Mouse (Mus musculus) hindbrain, postnatal 0 days (tissue): Measurements from ENCODE around the gene C1qtnf9. TPM values are rescaled to one million over a fixed set of nuclear protein-coding genes. Genes with fewer than 3 reads are reported as not detected.

Experiments used
- ATAC-seq: fragments of 200-750 bp; cut with Nextera tagmentation; 2 replicates; pipeline ENCODE4 v1.8.0; 2017; ENCODE audit warnings: mild to moderate bottlenecking, moderate TSS enrichment, moderate library complexity
- DNase-seq: peaks from one replicate; pipeline ENCODE4 v3.0.0-alpha.2; 2015; ENCODE audit warnings: low spot score
- H3K27ac ChIP-seq: fragments of 300-500 bp; sonication (generic); 2 replicates; pipeline ENCODE4 v1.5.1; 2014; ENCODE audit warnings: mild to moderate bottlenecking
- H3K27me3 ChIP-seq: fragments of 300-500 bp; sonication (generic); 2 replicates; pipeline ENCODE4 v1.6.1; 2014; ENCODE audit warnings: low read length, mixed read lengths; ENCODE audit not compliant: insufficient read depth
- H3K36me3 ChIP-seq: fragments of 300-500 bp; sonication (generic); 2 replicates; pipeline ENCODE4 v1.6.1; 2014; ENCODE audit warnings: low read length, mixed read lengths; ENCODE audit not compliant: insufficient read depth
- H3K4me1 ChIP-seq: fragments of 300-500 bp; sonication (generic); 2 replicates; pipeline ENCODE4 v1.6.1; 2014; ENCODE audit warnings: antibody characterized with exemption, low read length, mixed read lengths; ENCODE audit not compliant: insufficient read depth
- H3K4me2 ChIP-seq: fragments of 300-500 bp; sonication (generic); 2 replicates; pipeline ENCODE4 v1.6.1; 2014; ENCODE audit warnings: low read depth, mild to moderate bottlenecking, low read length, moderate library complexity, mixed read lengths
- H3K4me3 ChIP-seq: fragments of 300-500 bp; sonication (generic); 2 replicates; pipeline ENCODE4 v1.5.1; 2014; ENCODE audit warnings: low read length
- H3K9ac ChIP-seq: fragments of 300-500 bp; sonication (generic); replicated peaks from 2 replicates; pipeline ENCODE4 v1.6.1; 2014; ENCODE audit warnings: mild to moderate bottlenecking, low read length, moderate library complexity, mixed read lengths
- H3K9me3 ChIP-seq: fragments of 300-500 bp; sonication (generic); 2 replicates; pipeline ENCODE4 v1.6.1; 2016; ENCODE audit warnings: low read length, mixed read lengths
- CTCF ChIP-seq: IDR thresholded peaks from 2 replicates; pipeline ENCODE4 v1.5.1; 2016; ENCODE audit warnings: antibody characterized with exemption, control low read depth, low read depth
- WGBS: fragments of 180-500 bp; shearing (Covaris S2); extraction: QIAGEN DNeasy Blood & Tissue Kit; methylation state at CpG from one replicate; pipeline ENCODE4 v1.1.7; 2014; 5-methylcytosine and 5-hydroxymethylcytosine counted together
- polyA plus RNA-seq: library from polyadenylated mRNA; unstranded; fragments of >200 nt; fragmentation: Nextera tagmentation; extraction: Ambion mirVana; gene quantifications from 2 replicates; pipeline ENCODE4 v1.2.1, GENCODE M21; 2015
- total RNA-seq: library from RNA; depleted of rRNA; stranded (reverse); fragments of >200 nt; gene quantifications from 2 replicates; pipeline ENCODE4 v1.2.3, GENCODE M21; 2014

The C1qtnf9 gene
- total and polyA plus RNA-seq, 2 experiments from 2014 or later: 0.19 TPM; not detected in 1

DNA sequence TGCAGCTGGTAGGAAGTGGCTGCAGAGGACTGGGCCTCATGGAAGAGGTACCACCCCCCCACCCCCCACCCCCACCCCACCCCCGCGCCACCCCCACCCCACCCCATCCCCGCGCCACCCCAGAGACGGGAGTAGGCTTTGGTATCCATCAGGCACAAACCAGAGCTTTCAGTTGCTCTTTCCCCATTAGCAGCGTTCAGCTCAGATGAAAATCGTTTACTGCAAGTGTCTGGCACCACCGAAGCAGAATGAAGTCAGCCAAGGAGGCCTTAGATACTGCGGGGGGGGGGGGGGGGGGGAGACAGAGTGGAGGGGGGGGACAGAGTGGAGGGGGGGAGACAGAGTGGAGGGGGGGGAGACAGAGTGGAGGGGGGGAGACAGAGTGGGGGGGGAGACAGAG, 28.8 kb upstream of the C1qtnf9 start:
- DNase-seq: peak; percentile 46

DNA sequence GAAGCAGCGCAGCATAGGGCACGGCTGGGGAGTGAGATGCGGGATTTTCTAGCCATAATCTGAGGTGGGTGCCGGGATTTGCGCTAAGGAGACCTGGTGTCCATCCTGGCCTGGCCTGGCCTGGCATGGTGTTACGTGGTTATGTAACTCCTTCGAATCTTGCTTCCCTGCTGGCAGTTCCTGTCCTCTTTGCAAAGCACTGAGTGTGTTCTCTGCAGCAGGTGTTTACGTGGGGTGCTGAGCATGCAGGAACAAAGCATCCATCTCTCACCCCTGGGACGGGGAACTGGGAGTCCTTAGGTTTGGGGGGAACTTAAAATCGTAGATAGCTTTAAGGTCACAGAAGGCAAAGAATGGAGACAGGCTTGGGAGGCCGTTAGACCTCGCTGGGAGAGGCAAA, 28.3 kb upstream of the C1qtnf9 start:
- H3K27me3 ChIP-seq: no peaks in the 10 kb centered on the region
- H3K27ac ChIP-seq: no peak overlapping the region
- H3K4me3 ChIP-seq: no peak overlapping the region
- ATAC-seq: no peak
- H3K36me3 ChIP-seq: no peaks in the 10 kb centered on the region
- peaks cover 28% of the 10 kb centered on the region for H3K4me1 ChIP-seq
- no peak for DNase-seq
- H3K9ac ChIP-seq: 0 out of 2 replicates have a peak overlapping the region, but pooled peaks have one; percentile 0
- no peak for TF ChIP-seq CTCF
- WGBS: 68% methylated on average over 12 of the region's 12 CpGs
- H3K4me2 ChIP-seq: no peak overlapping the region
- H3K9me3 ChIP-seq: no peaks in the 10 kb centered on the region

More for the DNA sequence above, 28.8 kb upstream of the C1qtnf9 start:
- Histone ChIP-seq H3K4me2 (no peak overlapping the region), H3K27ac (0 out of 2 replicates have a peak overlapping the region, but pooled peaks have one; percentile 7), H3K27me3 (no peaks in the 10 kb centered on the region), H3K9me3 (no peaks in the 10 kb centered on the region), H3K36me3 (no peaks in the 10 kb centered on the region), H3K4me3 (no peak overlapping the region), H3K9ac (no peak overlapping the region), H3K4me1 (peaks cover 29% of the 10 kb centered on the region)
- ATAC-seq: 0 out of 2 replicates have a peak, but pooled peaks have one; percentile 16
- WGBS: 7% methylated on average over 7 of the region's 9 CpGs
- TF ChIP-seq CTCF: no peak

DNA sequence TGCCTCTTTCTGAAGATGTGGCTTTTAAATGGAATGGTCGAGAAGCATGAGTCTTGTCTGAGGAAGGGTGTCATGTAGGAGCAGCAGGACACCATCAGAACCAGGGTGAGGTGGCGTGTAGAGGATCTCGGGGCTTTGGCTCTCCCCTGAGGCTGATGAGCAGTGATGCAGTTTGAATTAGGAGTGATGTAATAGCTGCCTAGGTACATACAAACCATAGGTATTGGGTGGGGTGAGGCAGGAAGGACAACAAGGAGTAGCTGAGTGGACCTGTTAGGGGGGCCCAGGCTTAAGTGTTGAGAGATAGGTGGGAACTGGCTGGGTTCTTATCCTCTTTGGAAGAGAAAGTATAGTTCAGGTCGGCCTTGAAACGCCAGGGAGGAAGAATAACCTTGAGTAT, 27.4 kb upstream of the C1qtnf9 start:
- Histone ChIP-seq H3K4me3 (no peak overlapping the region), H3K27ac (peak overlapping the region; percentile 54; the same call in 1 of the 2 replicates), H3K9me3 (no peaks in the 10 kb centered on the region), H3K4me1 (peaks cover 23% of the 10 kb centered on the region), H3K27me3 (no peaks in the 10 kb centered on the region), H3K36me3 (no peaks in the 10 kb centered on the region), H3K9ac (no peak overlapping the region), H3K4me2 (no peak overlapping the region)
- ATAC-seq: no peak
- TF ChIP-seq CTCF: no peak
- WGBS: 80% methylated on average over 5 of the region's 5 CpGs
- no peak for DNase-seq

DNA sequence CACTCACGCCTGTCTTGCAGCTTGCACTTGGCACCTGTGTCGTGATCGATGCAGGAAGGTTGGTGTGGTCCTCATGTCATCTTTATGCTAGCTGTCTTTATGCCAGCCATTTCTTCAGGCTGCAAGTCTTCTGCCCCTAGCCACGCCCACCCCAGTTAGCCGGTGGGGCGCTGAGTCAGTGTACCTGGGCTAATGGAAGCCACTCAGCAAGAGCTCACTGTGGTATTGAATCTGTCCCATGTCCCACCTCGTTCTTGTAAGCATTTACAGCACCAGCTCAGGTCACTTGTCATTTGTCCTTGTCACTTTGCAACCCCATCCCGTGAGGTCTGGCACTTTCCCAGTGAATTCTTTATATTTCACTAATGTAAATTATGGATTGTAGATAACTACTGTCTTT, 26.9 kb upstream of the C1qtnf9 start:
- no peak overlapping the region for H3K4me3 ChIP-seq
- H3K4me1 ChIP-seq: peaks cover 23% of the 10 kb centered on the region
- no peak overlapping the region for H3K9ac ChIP-seq
- no peaks in the 10 kb centered on the region for H3K9me3 ChIP-seq
- no peak for TF ChIP-seq CTCF
- 56% methylated on average over 8 of the region's 8 CpGs for WGBS
- ATAC-seq (no peak), DNase-seq (no peak)
- H3K27me3 ChIP-seq: no peaks in the 10 kb centered on the region
- no peak overlapping the region for H3K4me2 ChIP-seq
- peak overlapping the region; percentile 54; the same call in 1 of the 2 replicates for H3K27ac ChIP-seq
- H3K36me3 ChIP-seq: no peaks in the 10 kb centered on the region

DNA sequence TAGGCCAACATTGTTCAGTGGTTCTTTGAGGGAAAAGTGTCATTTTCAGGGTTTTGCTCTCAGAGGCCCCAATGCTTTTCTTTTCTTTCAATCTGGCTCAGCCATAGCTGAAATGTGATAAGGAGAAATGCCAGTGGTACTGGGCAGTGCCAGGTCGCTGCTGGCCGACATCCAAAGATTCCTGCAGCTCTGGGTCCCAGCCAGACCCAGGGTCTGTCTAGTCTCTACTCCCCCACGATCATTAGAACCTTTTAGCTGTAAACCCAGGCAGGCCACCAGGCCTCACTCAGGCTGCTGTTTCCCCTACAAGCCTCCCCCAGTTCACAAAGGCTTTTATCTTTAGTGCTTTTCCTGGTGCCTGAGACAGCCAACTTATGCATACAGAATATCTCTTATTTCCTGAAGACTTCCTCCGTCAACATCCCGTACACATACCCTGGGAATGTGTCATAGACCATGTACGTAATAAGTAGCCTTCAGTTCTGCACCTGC, 26.4 kb upstream of the C1qtnf9 start:
- H3K27me3 ChIP-seq: no peaks in the 10 kb centered on the region
- H3K36me3 ChIP-seq: no peaks in the 10 kb centered on the region
- WGBS: 47% methylated on average over 6 of the region's 6 CpGs
- no peak overlapping the region for H3K4me2 ChIP-seq
- no peak for ATAC-seq
- H3K4me3 ChIP-seq: no peak overlapping the region
- DNase-seq: peak; percentile 67
- H3K27ac ChIP-seq: peak overlapping the region; percentile 54; the same call in 1 of the 2 replicates
- TF ChIP-seq CTCF: no peak
- H3K9ac ChIP-seq: no peak overlapping the region
- no peaks in the 10 kb centered on the region for H3K9me3 ChIP-seq
- peaks cover 23% of the 10 kb centered on the region for H3K4me1 ChIP-seq

DNA sequence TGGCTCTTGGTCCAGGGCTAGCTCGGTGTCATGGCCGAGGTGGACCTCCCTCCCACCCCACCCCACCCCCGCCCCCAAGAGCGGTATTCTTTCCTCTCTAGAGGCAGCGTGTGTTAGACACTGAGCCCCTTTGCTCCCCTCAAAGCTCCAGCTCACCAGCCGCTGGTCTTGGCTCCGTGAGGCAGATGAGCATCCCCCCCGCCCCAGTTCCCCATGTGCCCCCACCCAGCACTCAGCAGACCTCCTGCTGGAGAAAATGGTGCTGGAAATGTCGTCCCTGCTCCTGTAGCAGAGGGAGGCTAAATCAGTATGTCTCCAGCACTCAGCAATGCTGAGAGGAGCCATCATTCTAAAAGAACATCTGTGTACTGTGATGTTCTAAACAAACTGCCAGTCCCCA, 24.3 kb upstream of the C1qtnf9 start:
- WGBS: 78% methylated on average over 9 of the region's 9 CpGs

DNA sequence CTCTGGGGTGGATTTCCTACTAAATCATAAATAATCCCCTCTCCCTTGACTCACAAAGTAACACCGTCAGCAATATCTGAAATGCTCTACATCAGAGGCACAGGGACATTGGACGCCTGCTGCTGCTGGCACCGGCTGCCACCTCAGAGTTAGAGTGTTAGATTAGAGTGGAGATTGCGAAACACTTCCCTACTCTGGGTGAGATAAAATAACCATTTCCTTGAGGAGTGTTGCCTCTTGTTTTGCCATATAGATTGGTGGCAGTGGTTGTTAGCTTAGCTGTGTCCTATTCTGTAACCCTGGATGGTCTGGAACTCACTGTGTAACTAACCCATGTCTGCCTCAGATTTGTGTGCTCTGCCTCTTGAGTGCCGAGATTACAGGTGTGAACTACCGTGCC, 22.7 kb upstream of the C1qtnf9 start:
- Histone ChIP-seq H3K36me3 (peaks cover 5% of the 10 kb centered on the region; the same call in 1 of the 2 replicates), H3K9me3 (no peaks in the 10 kb centered on the region), H3K4me1 (peaks cover 12% of the 10 kb centered on the region), H3K9ac (no peak overlapping the region), H3K4me2 (no peak overlapping the region), H3K27ac (no peak overlapping the region), H3K4me3 (no peak overlapping the region), H3K27me3 (no peaks in the 10 kb centered on the region)
- ATAC-seq (no peak), DNase-seq (no peak)
- TF ChIP-seq CTCF: no peak
- WGBS: 75% methylated on average over 6 of the region's 6 CpGs

More for the DNA sequence above, 24.3 kb upstream of the C1qtnf9 start:
- Histone ChIP-seq H3K4me2 (no peak overlapping the region), H3K9ac (no peak overlapping the region), H3K27me3 (no peaks in the 10 kb centered on the region), H3K4me3 (no peak overlapping the region), H3K36me3 (peaks cover 5% of the 10 kb centered on the region; the same call in 1 of the 2 replicates), H3K9me3 (no peaks in the 10 kb centered on the region), H3K4me1 (peaks cover 16% of the 10 kb centered on the region), H3K27ac (no peak overlapping the region)
- DNase-seq (no peak), ATAC-seq (no peak)
- no peak for TF ChIP-seq CTCF
